Mouse (Mus musculus): ENCODE results near the gene Ahnak. TPM values are rescaled to one million over a fixed set of nuclear protein-coding genes. Genes with fewer than 3 reads are reported as not detected.
"Not testable (repeated sequence)": the region's sequence is repeated elsewhere in the genome, so short reads cannot be mapped to it uniquely, and the experiment has no call there.

Ahnak gene
- polyA plus RNA-seq, 1 experiment from 2014 or later: 3.1 TPM

DNA sequence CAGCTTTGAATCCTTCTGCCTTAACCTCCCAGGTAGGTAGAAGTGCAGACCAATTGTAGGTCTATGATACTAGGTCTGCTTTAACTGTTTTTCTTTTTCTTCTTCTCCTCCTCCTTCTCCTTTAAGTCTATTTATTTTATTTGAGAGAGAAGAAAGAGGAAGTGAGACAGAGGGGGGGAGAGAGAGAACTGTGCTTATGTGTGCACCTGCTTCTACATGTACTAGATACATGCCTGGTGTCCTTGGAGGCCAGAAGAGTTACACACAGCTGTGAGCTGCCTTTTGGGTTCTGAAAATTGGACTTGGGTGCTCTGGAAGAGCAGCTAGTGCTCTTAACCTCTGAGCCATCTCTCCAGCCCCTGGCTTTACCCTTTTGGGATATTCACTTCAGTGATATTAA lies 52.0 kb downstream of the Ahnak start:
- Histone ChIP-seq H3K4me1 (ENCODE audit: control insufficient read depth, low read depth, low read length) (peaks cover 7% of the 10 kb centered on the region), H3K27ac (ENCODE audit: low read length) (no peak overlapping the region), H3K36me3 (ENCODE audit: control insufficient read depth, insufficient read depth) (no peaks in the 10 kb centered on the region), H3K4me2 (ENCODE audit: low read depth, low read length) (no peak overlapping the region), H3K27me3 (ENCODE audit: control insufficient read depth, insufficient read depth, low read depth, low read length) (no peaks in the 10 kb centered on the region), H3K4me3 (ENCODE audit: low read depth, low read length) (no peak overlapping the region), H3K9me3 (replicated peaks; ENCODE audit: control insufficient read depth, low read length) (no peaks in the 10 kb centered on the region), H3K9ac (ENCODE audit: low read depth, low read length) (no peak overlapping the region)
- ATAC-seq (ENCODE audit: low read depth): no peak

DNA sequence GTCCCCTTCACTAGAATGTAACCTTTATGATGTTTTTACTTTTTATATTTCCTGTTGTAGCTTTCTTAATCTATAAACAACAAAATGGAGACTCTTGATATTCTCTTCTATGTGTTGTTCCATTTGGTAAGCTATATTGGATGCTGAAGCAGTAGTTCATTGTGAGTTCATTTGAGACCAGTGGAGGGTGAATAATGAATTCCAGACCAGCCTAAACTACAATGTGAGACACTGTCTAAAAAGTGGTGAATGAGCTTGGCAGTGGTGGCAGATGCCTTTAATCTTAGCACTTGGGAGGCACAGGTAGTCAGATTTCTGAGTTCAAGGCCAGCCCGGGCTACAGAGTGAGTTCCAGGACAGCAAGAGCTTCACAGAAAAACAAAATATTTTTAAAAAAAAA lies 54.0 kb downstream of the Ahnak start:
- ATAC-seq (ENCODE audit: low read depth): no peak
- 60% methylated on average over 1 of the region's 1 CpGs for WGBS (ENCODE audit: insufficient replicate concordance)

DNA sequence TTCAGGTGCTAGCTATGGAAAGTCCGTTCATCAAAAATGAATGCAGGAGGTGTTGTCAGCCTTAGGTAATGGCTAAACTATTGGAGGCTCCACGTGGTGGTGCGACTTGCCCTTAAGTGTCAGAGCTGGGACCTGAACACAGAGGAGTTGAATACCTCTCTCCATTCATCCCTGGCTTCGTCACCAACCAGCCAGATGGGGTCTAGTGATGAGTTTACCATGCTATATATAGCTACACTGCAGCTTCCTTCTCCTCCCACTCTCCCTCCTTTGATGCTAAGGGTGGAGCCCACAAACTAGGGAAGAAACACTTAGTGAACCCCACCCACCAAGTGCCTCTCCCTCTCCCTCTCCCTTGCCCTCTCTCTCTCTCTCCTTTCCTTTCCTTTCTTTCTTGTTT lies 55.2 kb downstream of the Ahnak start:
- H3K36me3 ChIP-seq (ENCODE audit: control insufficient read depth, insufficient read depth): no peaks in the 10 kb centered on the region
- no peak overlapping the region for H3K27ac ChIP-seq (ENCODE audit: low read length)
- H3K4me3 ChIP-seq (ENCODE audit: low read depth, low read length): no peak overlapping the region
- 44% methylated on average over 4 of the region's 4 CpGs for WGBS (ENCODE audit: insufficient replicate concordance)
- peaks cover 3% of the 10 kb centered on the region; the same call in 1 of the 2 replicates for H3K9me3 ChIP-seq (replicated peaks; ENCODE audit: control insufficient read depth, low read length)
- H3K27me3 ChIP-seq (ENCODE audit: control insufficient read depth, insufficient read depth, low read depth, low read length): no peaks in the 10 kb centered on the region
- H3K4me1 ChIP-seq (ENCODE audit: control insufficient read depth, low read depth, low read length): peaks cover 9% of the 10 kb centered on the region
- ATAC-seq (ENCODE audit: low read depth): peak; percentile 63; the same call in 1 of the 2 replicates
- no peak overlapping the region for H3K4me2 ChIP-seq (ENCODE audit: low read depth, low read length)
- no peak overlapping the region for H3K9ac ChIP-seq (ENCODE audit: low read depth, low read length)

More for the DNA sequence above, 54.0 kb downstream of the Ahnak start:
- H3K27ac ChIP-seq (ENCODE audit: low read length): no peak overlapping the region
- H3K9me3 ChIP-seq (replicated peaks; ENCODE audit: control insufficient read depth, low read length): no peaks in the 10 kb centered on the region
- no peaks in the 10 kb centered on the region for H3K36me3 ChIP-seq (ENCODE audit: control insufficient read depth, insufficient read depth)
- no peaks in the 10 kb centered on the region for H3K27me3 ChIP-seq (ENCODE audit: control insufficient read depth, insufficient read depth, low read depth, low read length)
- no peak overlapping the region for H3K4me2 ChIP-seq (ENCODE audit: low read depth, low read length)
- peaks cover 9% of the 10 kb centered on the region for H3K4me1 ChIP-seq (ENCODE audit: control insufficient read depth, low read depth, low read length)
- no peak overlapping the region for H3K9ac ChIP-seq (ENCODE audit: low read depth, low read length)
- no peak overlapping the region for H3K4me3 ChIP-seq (ENCODE audit: low read depth, low read length)

DNA sequence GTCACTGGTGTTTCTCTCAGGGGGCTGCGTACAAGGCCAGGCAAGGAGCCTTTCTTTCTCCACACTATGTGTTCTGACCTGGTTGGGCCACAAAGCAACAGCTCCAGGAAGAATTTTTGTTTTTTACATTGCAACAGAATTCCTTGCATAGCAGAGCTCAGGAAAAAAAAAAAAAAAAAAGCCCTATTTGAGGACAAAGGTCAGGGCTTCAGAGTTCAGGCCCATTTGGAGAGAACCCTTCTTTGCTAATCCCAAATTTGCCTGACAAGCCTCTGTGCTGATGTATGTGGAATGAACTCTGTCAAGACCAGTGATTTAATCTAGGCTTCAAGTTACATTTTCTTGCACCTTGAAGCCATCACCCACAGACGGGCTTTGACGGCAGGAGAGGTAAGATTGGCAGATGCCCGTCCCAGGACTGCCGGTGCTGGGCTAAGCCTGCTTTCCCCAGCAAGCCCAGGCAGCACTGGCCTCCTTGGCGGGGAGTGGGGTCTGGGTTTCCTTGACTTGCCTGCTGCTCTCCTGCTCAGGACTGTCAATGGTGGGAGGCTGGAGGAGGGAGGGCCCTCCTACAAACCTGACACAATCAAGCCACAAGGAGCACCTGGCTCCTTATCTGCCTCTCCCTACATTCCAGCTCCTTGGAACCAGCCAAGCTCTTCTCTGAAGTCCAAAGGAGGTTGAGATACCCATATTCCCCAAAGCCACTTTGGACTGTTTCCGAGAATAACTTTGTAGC lies 58.3 kb downstream of the Ahnak start:
- ATAC-seq (ENCODE audit: low read depth): no peak
- Histone ChIP-seq H3K9me3 (replicated peaks; ENCODE audit: control insufficient read depth, low read length) (peaks cover 4% of the 10 kb centered on the region; the same call in 1 of the 2 replicates), H3K4me1 (ENCODE audit: control insufficient read depth, low read depth, low read length) (peaks cover 20% of the 10 kb centered on the region), H3K36me3 (ENCODE audit: control insufficient read depth, insufficient read depth) (no peaks in the 10 kb centered on the region), H3K27ac (ENCODE audit: low read length) (no peak overlapping the region), H3K4me2 (ENCODE audit: low read depth, low read length) (peak overlapping the region; percentile 43), H3K9ac (ENCODE audit: low read depth, low read length) (no peak overlapping the region), H3K27me3 (ENCODE audit: control insufficient read depth, insufficient read depth, low read depth, low read length) (no peaks in the 10 kb centered on the region), H3K4me3 (ENCODE audit: low read depth, low read length) (peak overlapping the region; percentile 10)
- 64% methylated on average over 7 of the region's 7 CpGs for WGBS (ENCODE audit: insufficient replicate concordance)

DNA sequence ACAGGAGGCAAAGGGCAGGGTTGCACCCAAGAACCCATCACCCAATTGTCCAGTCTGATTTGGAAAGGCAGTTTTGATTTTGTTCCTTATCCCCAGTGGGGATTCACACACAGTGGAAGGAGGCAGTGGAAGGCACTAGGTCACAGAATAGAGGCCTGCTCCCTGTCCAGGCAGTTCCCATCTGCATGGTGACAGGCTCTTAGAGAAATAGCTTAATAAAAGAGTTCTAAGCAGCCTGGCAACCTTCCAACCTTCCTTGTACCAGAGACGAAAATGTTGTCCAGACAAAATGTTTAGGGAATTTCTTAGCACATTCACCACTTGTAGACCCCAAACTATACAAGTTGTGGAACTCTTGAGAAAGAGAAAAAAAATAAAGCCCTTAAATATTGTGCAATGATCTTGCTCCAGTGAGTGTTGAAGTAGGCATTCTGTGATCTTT lies 58.9 kb downstream of the Ahnak start:
- Histone ChIP-seq H3K9ac (ENCODE audit: low read depth, low read length) (no peak overlapping the region), H3K4me3 (ENCODE audit: low read depth, low read length) (peak overlapping the region; percentile 10), H3K9me3 (replicated peaks; ENCODE audit: control insufficient read depth, low read length) (peaks cover 4% of the 10 kb centered on the region; the same call in 1 of the 2 replicates), H3K27ac (ENCODE audit: low read length) (no peak overlapping the region), H3K4me1 (ENCODE audit: control insufficient read depth, low read depth, low read length) (peaks cover 23% of the 10 kb centered on the region), H3K4me2 (ENCODE audit: low read depth, low read length) (peak overlapping the region; percentile 43), H3K27me3 (ENCODE audit: control insufficient read depth, insufficient read depth, low read depth, low read length) (no peaks in the 10 kb centered on the region), H3K36me3 (ENCODE audit: control insufficient read depth, insufficient read depth) (no peaks in the 10 kb centered on the region)
- no peak for ATAC-seq (ENCODE audit: low read depth)
- WGBS (ENCODE audit: insufficient replicate concordance): 50% methylated on average over 1 of the region's 1 CpGs

DNA sequence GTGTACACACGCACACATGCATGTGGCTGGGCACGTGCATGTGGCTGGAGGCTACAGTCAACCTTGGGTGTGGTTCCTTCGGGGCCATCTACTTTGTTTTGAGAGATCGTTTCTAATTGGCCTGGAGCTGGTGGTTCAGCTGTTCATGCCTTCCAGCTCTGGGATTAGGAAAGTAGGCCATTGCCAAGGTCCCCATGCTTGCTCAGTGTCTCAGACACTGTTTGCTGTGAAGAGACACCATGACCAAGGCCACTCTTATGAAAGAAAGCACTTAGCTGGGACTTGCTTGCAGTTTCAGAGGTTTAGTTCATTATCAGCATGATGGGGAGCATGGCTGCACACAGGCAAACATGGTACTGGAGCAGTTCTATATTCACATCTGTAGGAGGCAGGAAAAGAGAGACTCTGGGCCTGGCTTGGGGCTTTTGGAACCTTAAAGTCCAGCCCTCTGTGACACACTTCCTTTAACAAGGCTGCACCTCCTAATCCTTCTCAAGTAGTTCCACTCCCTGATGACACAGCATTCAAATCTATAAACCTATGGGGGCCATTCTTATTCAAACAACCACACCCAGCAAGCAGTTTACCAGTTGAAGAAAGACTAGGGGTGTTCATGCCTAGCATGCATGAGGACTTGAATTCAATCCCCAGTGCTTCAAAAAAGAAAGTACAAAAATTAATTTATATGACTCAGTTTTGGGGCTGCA lies 60.0 kb downstream of the Ahnak start:
- peaks cover 4% of the 10 kb centered on the region; the same call in 1 of the 2 replicates for H3K9me3 ChIP-seq (replicated peaks; ENCODE audit: control insufficient read depth, low read length)
- no peak overlapping the region for H3K27ac ChIP-seq (ENCODE audit: low read length)
- no peaks in the 10 kb centered on the region for H3K36me3 ChIP-seq (ENCODE audit: control insufficient read depth, insufficient read depth)
- H3K4me3 ChIP-seq (ENCODE audit: low read depth, low read length): no peak overlapping the region
- no peak overlapping the region for H3K9ac ChIP-seq (ENCODE audit: low read depth, low read length)
- WGBS (ENCODE audit: insufficient replicate concordance): 84% methylated on average over 4 of the region's 4 CpGs
- no peak for ATAC-seq (ENCODE audit: low read depth)
- no peak overlapping the region for H3K4me2 ChIP-seq (ENCODE audit: low read depth, low read length)
- H3K27me3 ChIP-seq (ENCODE audit: control insufficient read depth, insufficient read depth, low read depth, low read length): no peaks in the 10 kb centered on the region
- peaks cover 27% of the 10 kb centered on the region for H3K4me1 ChIP-seq (ENCODE audit: control insufficient read depth, low read depth, low read length)

DNA sequence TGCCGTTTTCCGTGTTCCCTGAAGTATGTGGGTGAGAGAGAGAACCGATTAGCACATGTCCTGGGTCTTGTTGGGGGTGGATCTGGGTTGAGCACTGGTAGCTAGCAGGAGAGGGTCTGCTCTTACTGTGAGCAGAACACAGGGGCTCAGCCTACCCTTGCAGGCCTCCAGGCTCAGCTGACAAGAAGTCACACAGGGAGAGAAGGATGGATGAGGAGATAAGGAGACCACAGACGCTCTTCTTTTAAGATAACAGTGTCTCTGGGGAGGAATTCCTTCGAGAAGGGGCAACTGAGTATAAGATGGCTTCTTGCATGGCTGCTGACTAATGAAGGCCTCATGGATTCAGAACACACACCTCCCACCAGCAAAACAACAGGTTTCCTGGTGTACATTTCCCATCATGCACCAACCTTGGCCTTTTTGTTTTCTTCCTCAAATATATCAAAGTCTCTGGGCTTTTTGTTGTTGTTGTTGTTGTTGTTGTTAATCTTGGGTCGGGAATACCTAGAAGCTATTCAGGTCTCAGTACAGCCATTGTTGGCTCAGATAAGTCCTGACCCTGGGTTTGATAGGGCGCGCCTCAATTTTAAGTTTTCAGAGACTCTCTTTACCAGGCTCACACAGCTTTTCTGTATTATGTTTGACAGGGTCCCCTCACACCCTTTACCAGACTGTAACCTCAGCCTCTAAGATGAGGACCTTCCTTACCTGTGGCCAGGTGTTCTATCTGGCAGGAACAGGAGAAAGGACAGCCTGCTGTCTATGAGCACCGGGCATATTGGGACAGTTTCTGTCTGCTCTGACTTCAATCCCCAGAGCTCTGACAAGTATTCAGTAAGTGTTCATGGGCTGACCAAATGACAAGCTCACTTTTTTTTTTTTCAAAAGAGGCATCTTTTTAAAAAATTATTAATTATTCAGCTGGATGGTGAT lies 61.5 kb downstream of the Ahnak start:
- H3K9ac ChIP-seq (ENCODE audit: low read depth, low read length): no peak overlapping the region
- H3K27ac ChIP-seq (ENCODE audit: low read length): peak overlapping the region; percentile 39
- peaks cover 4% of the 10 kb centered on the region; the same call in 1 of the 2 replicates for H3K9me3 ChIP-seq (replicated peaks; ENCODE audit: control insufficient read depth, low read length)
- H3K27me3 ChIP-seq (ENCODE audit: control insufficient read depth, insufficient read depth, low read depth, low read length): no peaks in the 10 kb centered on the region
- 26% methylated on average over 9 of the region's 9 CpGs for WGBS (ENCODE audit: insufficient replicate concordance)
- H3K4me2 ChIP-seq (ENCODE audit: low read depth, low read length): 0 out of 2 replicates have a peak overlapping the region, but pooled peaks have one; percentile 1
- ATAC-seq (ENCODE audit: low read depth): peak; percentile 89
- H3K36me3 ChIP-seq (ENCODE audit: control insufficient read depth, insufficient read depth): no peaks in the 10 kb centered on the region
- peaks cover 22% of the 10 kb centered on the region for H3K4me1 ChIP-seq (ENCODE audit: control insufficient read depth, low read depth, low read length)
- H3K4me3 ChIP-seq (ENCODE audit: low read depth, low read length): no peak overlapping the region

DNA sequence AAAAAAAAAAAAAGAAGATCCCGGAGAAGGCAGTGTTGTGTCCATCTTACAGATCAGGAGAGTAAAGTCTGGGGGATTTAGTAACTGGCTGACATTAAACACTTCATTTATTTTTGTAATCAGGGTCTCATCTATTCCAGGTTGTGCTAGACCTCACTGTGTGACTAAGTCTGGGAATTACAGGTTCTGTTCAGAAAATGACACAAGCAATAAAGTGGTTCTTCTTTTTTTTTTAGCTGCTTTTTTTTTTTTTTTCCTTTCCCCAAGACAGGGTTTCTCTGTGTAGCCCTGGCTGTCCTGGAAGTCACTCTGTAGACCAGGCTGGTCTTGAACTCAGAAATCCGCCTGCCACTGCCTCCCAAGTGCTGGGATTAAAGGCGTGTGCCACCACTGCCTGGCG lies 62.9 kb downstream of the Ahnak start:
- not testable (repeated sequence) for ATAC-seq (ENCODE audit: low read depth); H3K4me3 ChIP-seq (ENCODE audit: low read depth, low read length); H3K9ac ChIP-seq (ENCODE audit: low read depth, low read length); H3K36me3 ChIP-seq (ENCODE audit: control insufficient read depth, insufficient read depth); H3K9me3 ChIP-seq (replicated peaks; ENCODE audit: control insufficient read depth, low read length); H3K27me3 ChIP-seq (ENCODE audit: control insufficient read depth, insufficient read depth, low read depth, low read length); H3K4me2 ChIP-seq (ENCODE audit: low read depth, low read length); H3K27ac ChIP-seq (ENCODE audit: low read length)
- peaks cover 21% of the 10 kb centered on the region for H3K4me1 ChIP-seq (ENCODE audit: control insufficient read depth, low read depth, low read length)
- WGBS (ENCODE audit: insufficient replicate concordance): 79% methylated on average over 4 of the region's 4 CpGs

Measured in liver, embryonic 16.5 days (tissue).